Mouse (Mus musculus): Measurements from ENCODE around the gene Nek5.

The Nek5 gene

GRCm38 (mm10) chr8:22089226-22089625, 35.6 kb downstream of the Nek5 start:
- peak; percentile 48 for DNase-seq (ENCODE audit: low read depth, low spot score)

- no peak for DNase-seq (ENCODE audit: low read depth, low spot score)
Measured at GRCm38 (mm10) chr8:22079313-22080007, 45.4 kb downstream of the Nek5 start.

DNA sequence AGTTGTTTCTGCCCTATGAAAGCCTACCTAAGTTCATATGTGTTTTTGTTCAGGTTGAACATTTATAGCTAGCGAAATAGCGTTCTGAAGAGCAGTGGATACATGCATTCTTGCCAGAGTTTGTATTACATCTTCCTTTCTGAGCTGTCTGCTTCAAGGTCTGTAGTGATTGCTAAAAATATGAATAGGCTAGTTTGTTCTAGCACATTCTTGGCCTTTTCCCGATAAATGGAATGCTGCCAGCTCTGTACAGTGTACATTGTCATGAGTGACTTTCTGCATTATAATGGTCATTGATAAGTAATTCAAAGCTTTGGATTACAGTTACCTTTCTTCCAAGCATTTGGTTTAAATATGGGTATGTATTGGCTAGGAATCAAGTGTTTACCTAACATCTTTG, 63.7 kb downstream of the Nek5 start:
- DNase-seq (ENCODE audit: low read depth, low spot score), result no peak

GRCm38 (mm10) chr8:22060446-22060889, 64.4 kb downstream of the Nek5 start, which contains the start of gene Alg11:
Alg11 (plus strand) TSS chr8:22060721.
- DNase-seq (ENCODE audit: low read depth, low spot score), result peak; percentile 100

- DNase-seq (ENCODE audit: low read depth, low spot score), result peak; percentile 55
Measured at GRCm38 (mm10) chr8:22059821-22060445, 64.9 kb downstream of the Nek5 start, which contains the start of gene Atp7b. Atp7b (minus strand) TSS chr8:22060305.

GRCm38 (mm10) chr8:22059153-22059738, 65.6 kb downstream of the Nek5 start:
- DNase-seq (ENCODE audit: low read depth, low spot score), result no peak

GRCm38 (mm10) chr8:22058368-22058767, 66.5 kb downstream of the Nek5 start:
- no peak for DNase-seq (ENCODE audit: low read depth, low spot score)

DNA sequence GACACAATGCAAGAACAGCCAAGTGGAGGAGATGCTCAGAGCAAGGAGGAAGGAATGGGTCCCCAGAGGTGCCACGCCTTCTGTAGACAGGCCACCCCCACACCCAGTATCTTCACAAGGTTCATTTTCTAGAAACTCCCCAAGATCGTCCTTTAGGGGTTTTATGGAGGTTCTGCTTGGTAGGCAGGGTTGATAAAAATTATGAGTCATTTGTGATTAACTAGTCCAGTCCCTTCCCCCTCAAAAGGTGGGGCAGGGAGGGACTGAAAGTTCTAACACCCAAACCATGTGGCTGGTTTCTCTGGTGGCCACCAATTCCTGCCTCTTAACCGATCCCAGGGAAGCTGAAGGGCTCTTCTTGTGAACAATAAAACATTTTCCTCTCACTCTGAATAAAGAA, 68.0 kb downstream of the Nek5 start:
- DNase-seq (ENCODE audit: low read depth, low spot score), result no peak

GRCm38 (mm10) chr8:22055492-22055877, 69.4 kb downstream of the Nek5 start:
- no peak for DNase-seq (ENCODE audit: low read depth, low spot score)

- DNase-seq (ENCODE audit: low read depth, low spot score), result no peak
Measured at GRCm38 (mm10) chr8:22054674-22055491, 70.0 kb downstream of the Nek5 start.

- peak; percentile 88 for DNase-seq (ENCODE audit: low read depth, low spot score)
Measured at GRCm38 (mm10) chr8:22047699-22048464, 77.0 kb downstream of the Nek5 start.

- no peak for DNase-seq (ENCODE audit: low read depth, low spot score)
Measured at GRCm38 (mm10) chr8:22043706-22044105, 81.1 kb downstream of the Nek5 start.

DNA sequence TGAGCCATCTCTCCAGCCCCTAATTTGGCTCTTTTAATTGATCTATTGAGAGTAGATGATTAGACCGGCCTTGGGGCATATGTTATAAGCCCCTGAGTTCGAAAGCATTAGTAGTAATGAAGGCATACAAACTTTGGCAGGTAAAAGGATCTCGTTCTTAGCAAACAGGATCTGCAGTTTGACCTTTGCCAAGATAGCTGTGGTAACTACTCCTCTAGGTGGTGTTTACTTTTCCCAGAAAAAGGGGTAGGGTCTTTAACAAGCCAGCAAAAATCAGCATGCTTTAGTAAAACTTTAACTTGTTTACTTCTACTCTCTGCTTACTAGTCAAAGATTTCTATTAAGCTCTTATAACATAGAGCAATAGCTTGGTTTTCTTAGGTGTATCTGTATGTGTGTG, 82.3 kb downstream of the Nek5 start:
- no peak for DNase-seq (ENCODE audit: low read depth, low spot score)

DNA sequence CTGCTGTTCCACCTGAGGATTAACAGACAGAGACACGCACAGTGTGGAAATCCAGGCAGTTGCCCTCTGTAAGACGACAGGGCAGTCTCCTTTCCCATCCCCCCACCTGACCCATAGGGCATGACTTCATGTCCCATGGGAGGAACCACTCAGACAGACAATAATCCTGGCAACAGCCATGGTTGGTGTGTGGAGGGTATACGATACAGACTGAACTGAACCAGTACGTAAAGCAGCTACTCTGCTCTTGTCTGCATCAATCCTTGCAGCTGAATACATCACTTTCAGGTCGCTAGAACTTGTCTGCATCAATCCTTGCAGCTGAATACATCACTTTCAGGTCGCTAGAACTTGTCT, 84.7 kb downstream of the Nek5 start:
- no peak for DNase-seq (ENCODE audit: low read depth, low spot score)

DNA sequence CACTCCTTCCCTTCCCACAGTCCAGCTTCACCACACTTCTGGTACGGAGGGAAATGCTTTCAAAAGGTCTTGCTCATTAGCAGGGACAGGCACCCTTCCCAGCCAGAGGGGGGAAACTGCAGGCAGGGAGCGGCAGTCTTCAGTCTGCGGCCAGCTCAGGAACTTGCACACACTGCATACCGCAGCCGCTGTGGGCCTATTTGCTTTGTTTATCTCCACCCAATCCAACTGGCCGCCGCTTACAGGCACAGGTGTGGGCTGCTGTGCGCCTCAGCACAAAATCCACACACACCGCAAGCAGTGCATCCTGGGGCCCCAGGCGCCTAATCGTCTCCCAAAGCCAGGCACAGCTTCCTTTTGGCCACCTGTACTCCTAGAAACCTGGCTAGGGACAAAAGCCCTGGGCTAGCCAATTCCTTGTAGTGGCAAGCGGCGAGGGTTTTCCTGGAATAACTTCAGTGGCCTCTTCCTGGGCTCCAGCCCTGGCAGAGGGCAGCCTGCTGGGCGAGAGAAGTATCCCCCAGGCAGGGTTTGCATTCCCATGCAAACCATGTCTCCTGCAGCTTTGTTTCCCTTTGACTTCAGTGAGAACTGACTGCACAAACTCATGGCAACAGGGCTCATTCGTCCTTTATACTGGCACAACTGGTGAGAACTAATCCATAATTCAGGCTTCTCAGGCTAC, 85.2 kb downstream of the Nek5 start:
- DNase-seq (ENCODE audit: low read depth, low spot score), result peak; percentile 55

DNA sequence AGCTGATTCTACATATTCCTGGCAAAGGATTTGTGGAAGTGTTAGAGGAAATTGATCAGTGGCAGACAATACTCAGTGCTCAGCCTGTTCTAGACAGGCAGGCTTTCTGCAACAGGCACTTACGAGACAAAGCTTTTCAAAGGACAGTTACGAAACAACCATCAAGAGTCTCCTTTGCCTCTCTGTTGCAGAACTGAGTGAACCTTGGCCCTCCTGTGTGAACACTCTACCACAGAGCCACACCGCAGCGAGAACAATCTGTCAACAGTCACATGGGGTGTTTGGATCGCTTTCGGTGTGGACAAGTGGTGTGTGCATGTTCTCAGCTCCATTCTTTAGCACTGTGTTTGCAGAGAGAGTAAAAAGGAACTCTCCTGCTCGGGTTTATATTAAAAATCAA, 87.8 kb downstream of the Nek5 start:
- DNase-seq (ENCODE audit: low read depth, low spot score), result no peak

DNA sequence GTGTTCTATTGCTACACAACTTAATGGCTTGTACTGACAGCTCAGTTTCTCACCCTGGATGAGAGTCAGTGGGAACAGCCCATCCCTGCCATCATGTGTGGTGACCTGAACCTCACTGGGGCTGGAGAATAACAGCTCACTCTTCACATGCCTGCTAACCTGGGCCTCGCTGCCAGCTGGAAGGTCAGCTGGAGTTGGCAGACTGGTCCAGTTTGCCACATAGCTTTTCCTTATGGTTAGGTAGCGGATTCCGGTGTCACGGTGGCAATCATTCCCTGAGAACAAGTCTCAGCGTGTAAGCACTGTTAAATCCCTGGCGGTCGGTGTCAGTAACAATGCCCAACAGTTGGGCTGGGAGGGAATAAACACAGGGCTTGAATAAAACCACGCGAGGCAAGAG, 88.7 kb downstream of the Nek5 start:
- no peak for DNase-seq (ENCODE audit: low read depth, low spot score)

DNA sequence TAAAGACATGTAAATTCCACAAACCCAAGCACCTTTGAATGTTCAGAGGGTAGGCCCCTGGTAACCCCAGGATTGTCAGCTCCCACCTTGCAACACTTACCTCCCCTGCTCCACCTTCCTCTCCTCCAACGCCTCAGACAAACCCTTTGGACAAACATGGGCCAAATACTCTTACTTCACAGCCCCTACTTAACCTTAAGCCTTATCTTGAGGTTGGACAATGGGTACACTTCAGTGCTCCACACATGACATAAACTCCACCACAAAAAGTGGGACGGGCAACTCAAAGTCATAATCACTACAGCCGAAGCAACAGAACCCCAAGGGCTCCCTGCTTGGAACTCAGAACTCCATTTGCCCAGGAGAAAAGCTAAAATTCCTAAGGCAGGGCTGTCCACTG, 93.9 kb downstream of the Nek5 start:
- no peak for DNase-seq (ENCODE audit: low read depth, low spot score)

GRCm38 (mm10) chr8:22028973-22029372, 95.9 kb downstream of the Nek5 start:
- DNase-seq (ENCODE audit: low read depth, low spot score), result no peak

DNA sequence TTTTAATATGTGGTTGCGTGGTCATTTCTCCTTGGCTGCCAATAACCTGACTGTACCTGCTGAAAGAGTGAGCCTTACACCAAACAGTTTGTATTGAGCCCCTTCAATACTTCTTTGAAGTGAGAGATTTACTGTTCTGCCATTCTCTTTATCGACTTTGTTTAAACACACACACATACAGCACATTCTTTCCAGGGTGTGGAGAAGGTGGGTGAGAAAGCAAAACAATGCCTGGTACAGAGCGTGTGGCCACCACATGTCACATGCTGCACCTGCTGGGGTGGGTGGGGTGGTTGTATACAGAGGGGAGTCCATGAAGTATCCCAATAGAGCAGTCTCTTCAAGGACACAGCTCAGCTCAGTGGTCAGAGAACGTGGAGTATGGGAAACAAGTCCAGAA, 99.6 kb downstream of the Nek5 start:
- no peak for DNase-seq (ENCODE audit: low read depth, low spot score)

Measured in ES-CJ7 (cell line).